Mouse (Mus musculus) lung, postnatal 14 days (tissue): ENCODE results near the gene Zfp809.

ENCODE experiments used
- DNase-seq: peaks from one replicate; pipeline ENCODE4 v3.0.0; 2021

Zfp809 gene

GRCm38 (mm10) chr9:22262611-22263010, 37.1 kb downstream of the Zfp809 start:
- no peak for DNase-seq

DNA sequence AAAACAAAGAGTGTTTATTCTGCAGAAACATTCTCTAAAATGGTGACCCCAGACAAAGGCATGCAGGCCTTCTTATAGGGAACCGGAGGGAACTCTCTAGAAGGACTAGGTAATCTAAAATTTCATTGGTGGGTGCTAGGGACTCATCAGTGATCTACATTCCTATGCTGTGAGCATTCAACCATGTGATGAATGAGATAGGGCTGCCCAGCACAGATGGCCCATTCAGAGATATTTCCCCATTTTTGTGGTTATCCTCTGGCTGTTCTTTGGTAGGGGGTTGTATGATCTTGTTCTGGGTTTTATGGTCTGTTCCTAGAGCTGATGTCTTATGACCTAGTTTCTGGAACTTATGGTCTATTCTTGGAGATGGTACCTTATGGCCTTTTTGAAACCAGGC, 43.4 kb downstream of the Zfp809 start:
- no peak for DNase-seq

GRCm38 (mm10) chr9:22278733-22279132, 53.2 kb downstream of the Zfp809 start:
- no peak for DNase-seq
